Mouse (Mus musculus) heart, adult 18-20 months (tissue): Measurements from ENCODE around the gene Cpne8. TPM values are rescaled to one million over a fixed set of nuclear protein-coding genes. Genes with fewer than 3 reads are reported as not detected.
A peak's percentile ranks its signal among the peaks of the same experiment; 100 is the strongest.
"Not testable (repeated sequence)": the region's sequence is repeated elsewhere in the genome, so short reads cannot be mapped to it uniquely, and the experiment has no call there.

Experiments
- DNase-seq, 2 experiments: peaks; one replicate each; pipeline ENCODE4 v3.0.0; 2021 to 2022; ENCODE audit warnings: mixed read lengths in 1 of 2
- total RNA-seq, 2 experiments: library from RNA; stranded (reverse); gene quantifications; 2 replicates each; pipeline ENCODE4 v1.2.3; 2021

Gene Cpne8
- total RNA-seq, 2 experiments from 2014 or later = 9.1 to 10.3 TPM

- no peak for DNase-seq
Observed at GRCm38 (mm10) chr15:90616116-90616798, 63.0 kb downstream of the Cpne8 start.

GRCm38 (mm10) chr15:90610767-90611166 lies 68.5 kb downstream of the Cpne8 start:
- DNase-seq = not testable (repeated sequence)

- DNase-seq = peak in 1 of 2 experiments; percentile 29
Observed at GRCm38 (mm10) chr15:90609836-90610415, 69.3 kb downstream of the Cpne8 start.

GRCm38 (mm10) chr15:90608368-90608767 lies 70.9 kb downstream of the Cpne8 start:
- DNase-seq = no peak

- no peak for DNase-seq
Observed at GRCm38 (mm10) chr15:90607181-90607580, 72.1 kb downstream of the Cpne8 start.

- no peak for DNase-seq
Observed at GRCm38 (mm10) chr15:90603676-90604075, 75.6 kb downstream of the Cpne8 start.

GRCm38 (mm10) chr15:90597715-90598497 lies 81.3 kb downstream of the Cpne8 start:
- DNase-seq = no peak

GRCm38 (mm10) chr15:90595592-90595991 lies 83.6 kb downstream of the Cpne8 start:
- DNase-seq = no peak

GRCm38 (mm10) chr15:90589587-90589986 lies 89.6 kb downstream of the Cpne8 start:
- DNase-seq = no peak

- DNase-seq = no peak
Observed at GRCm38 (mm10) chr15:90577402-90577801, 101.8 kb downstream of the Cpne8 start.

- no peak for DNase-seq
Observed at GRCm38 (mm10) chr15:90569246-90569645, 110.0 kb downstream of the Cpne8 start.

- no peak for DNase-seq
Observed at GRCm38 (mm10) chr15:90568050-90568449, 111.2 kb downstream of the Cpne8 start.

GRCm38 (mm10) chr15:90563996-90564395 lies 115.2 kb downstream of the Cpne8 start:
- DNase-seq = no peak

GRCm38 (mm10) chr15:90561613-90562012 lies 117.6 kb downstream of the Cpne8 start:
- no peak for DNase-seq

- no peak for DNase-seq
Observed at GRCm38 (mm10) chr15:90548589-90548988, 130.6 kb downstream of the Cpne8 start.

- DNase-seq = no peak
Observed at GRCm38 (mm10) chr15:90543447-90543846, 135.8 kb downstream of the Cpne8 start.

- no peak for DNase-seq
Observed at GRCm38 (mm10) chr15:90542126-90542525, 137.1 kb downstream of the Cpne8 start.

- no peak for DNase-seq
Observed at GRCm38 (mm10) chr15:90536311-90537202, 142.7 kb downstream of the Cpne8 start.

- DNase-seq = no peak
Observed at GRCm38 (mm10) chr15:90535730-90536129, 143.5 kb downstream of the Cpne8 start.

- DNase-seq = no peak
Observed at GRCm38 (mm10) chr15:90512769-90513168, 166.5 kb downstream of the Cpne8 start.

- no peak for DNase-seq
Observed at GRCm38 (mm10) chr15:90497080-90497479, 182.2 kb downstream of the Cpne8 start.

- DNase-seq = no peak
Observed at GRCm38 (mm10) chr15:90491558-90491957, 187.7 kb downstream of the Cpne8 start.
